Comparison of ENCODE assay signal across 19 mouse cellular contexts in genomic region chr10:94332358-94333137, GRCm38 (mm10). TPM values are rescaled to one million over a fixed set of nuclear protein-coding genes. Genes with fewer than 3 reads are reported as not detected.
DNase-seq lines count a peak whose midpoint lies in the region; ATAC-seq and TF ChIP-seq lines count a peak whose summit lies in the region.
"Had no signal": no experiment of that assay in that cellular context is flagged by ENCODE, and none has a peak within 500 bp of the region (broad histone marks: within the 10 kb centered on the region; RNA-seq: fewer than 3 reads in every experiment).

No protein-coding gene starts in this region.

- H3K4me3 ChIP-seq in heart, adult 2 months: no peak overlapping the region
- no peak overlapping the region for H3K4me3 ChIP-seq in midbrain, embryonic 16.5 days (ENCODE audit: low read depth, low read length)
- no peak overlapping the region for H3K4me3 ChIP-seq in midbrain, embryonic 14.5 days (replicated peaks; ENCODE audit: low read depth, low read length)
- H3K4me3 ChIP-seq in testis, adult 2 months (ENCODE audit: control insufficient read depth, low read depth, low read length): no peak overlapping the region
- H3K4me3 ChIP-seq: hindbrain, embryonic 13.5 days; limb, embryonic 15.5 days; midbrain, embryonic 12.5 days had no signal

- H3K36me3 ChIP-seq in heart, adult 2 months (ENCODE audit: control insufficient read depth, insufficient read depth, low read length): no peaks in the 10 kb centered on the region
- H3K36me3 ChIP-seq in midbrain, embryonic 16.5 days (ENCODE audit: control insufficient read depth, insufficient read depth, low read length): no peaks in the 10 kb centered on the region
- no peaks in the 10 kb centered on the region for H3K36me3 ChIP-seq in midbrain, embryonic 14.5 days (ENCODE audit: control insufficient read depth, insufficient read depth, low read length)
- no peaks in the 10 kb centered on the region for H3K36me3 ChIP-seq in testis, adult 2 months (ENCODE audit: control insufficient read depth, insufficient read depth, low read length)
- H3K36me3 ChIP-seq: hindbrain, embryonic 13.5 days; limb, embryonic 15.5 days; midbrain, embryonic 12.5 days had no signal

- intact Hi-C loops in heart, adult 2 months (cut with DNase I): no loop called here

- DNase-seq in heart, adult 2 months: no peak
- DNase-seq in heart, adult 8-10 months (ENCODE audit: low spot score): no peak
- DNase-seq in midbrain, embryonic 14.5 days: no peak
- DNase-seq in WW6 (ENCODE audit: low read depth, low spot score): peak; percentile 31
- DNase-seq in ovary, adult 18-20 months (ENCODE audit: low spot score): no peak
- DNase-seq in retina, postnatal 1 day: no peak
- DNase-seq: cerebellum, adult 8-10 months; embryo, embryonic 11 days; gastrocnemius, postnatal 25 days; kidney, adult 9 months; lung, postnatal 4 days; thymus, postnatal 14 days had no signal

- 85% methylated on average over 16 of the region's 16 CpGs for WGBS in heart, adult 2 months
- 79% methylated on average over 16 of the region's 16 CpGs for WGBS in midbrain, embryonic 16.5 days
- 84% methylated on average over 16 of the region's 16 CpGs for WGBS in midbrain, embryonic 14.5 days

- no peaks in the 10 kb centered on the region for H3K79me2 ChIP-seq in heart, adult 2 months (replicated peaks; ENCODE audit: control insufficient read depth, insufficient read depth, low read length)

- no peaks in the 10 kb centered on the region for H3K27me3 ChIP-seq in heart, adult 2 months (ENCODE audit: control insufficient read depth, insufficient read depth, low read length)
- no peaks in the 10 kb centered on the region for H3K27me3 ChIP-seq in midbrain, embryonic 16.5 days (ENCODE audit: control insufficient read depth, insufficient read depth, low read depth, low read length)
- no peaks in the 10 kb centered on the region for H3K27me3 ChIP-seq in midbrain, embryonic 14.5 days (ENCODE audit: control insufficient read depth, insufficient read depth, low read length)
- no peaks in the 10 kb centered on the region for H3K27me3 ChIP-seq in testis, adult 2 months (ENCODE audit: control insufficient read depth, insufficient read depth, low read length)
- H3K27me3 ChIP-seq: hindbrain, embryonic 13.5 days; limb, embryonic 15.5 days; midbrain, embryonic 12.5 days had no signal

- no peak overlapping the region for H3K27ac ChIP-seq in heart, adult 2 months
- no peak overlapping the region for H3K27ac ChIP-seq in midbrain, embryonic 16.5 days (ENCODE audit: low read length)
- no peak overlapping the region for H3K27ac ChIP-seq in midbrain, embryonic 14.5 days (replicated peaks; ENCODE audit: low read depth, low read length)
- H3K27ac ChIP-seq in testis, adult 2 months (ENCODE audit: control insufficient read depth, insufficient read depth, low read depth, low read length): no peak overlapping the region
- H3K27ac ChIP-seq: hindbrain, embryonic 13.5 days; limb, embryonic 15.5 days; midbrain, embryonic 12.5 days had no signal

- no peaks in the 10 kb centered on the region for H3K4me1 ChIP-seq in heart, adult 2 months (ENCODE audit: control insufficient read depth, insufficient read depth, low read length)
- H3K4me1 ChIP-seq in midbrain, embryonic 16.5 days (ENCODE audit: control insufficient read depth, insufficient read depth, low read length): peaks cover 6% of the 10 kb centered on the region; the same call in 1 of the 2 replicates
- H3K4me1 ChIP-seq in midbrain, embryonic 14.5 days (ENCODE audit: control insufficient read depth, insufficient read depth, low read length): peaks cover 7% of the 10 kb centered on the region; the same call in 1 of the 2 replicates
- peaks cover 3% of the 10 kb centered on the region for H3K4me1 ChIP-seq in testis, adult 2 months (ENCODE audit: control insufficient read depth, insufficient read depth, low read length)

- TF ChIP-seq POLR2A in heart, adult 2 months (IDR thresholded peaks at IDR 0.05; ENCODE audit: insufficient read depth, low read depth, low read length): no peak
- TF ChIP-seq POLR2A in testis, adult 2 months (IDR thresholded peaks at IDR 0.05; ENCODE audit: control insufficient read depth, low read depth, low read length): no peak

- no peaks in the 10 kb centered on the region for H3K9me3 ChIP-seq in midbrain, embryonic 16.5 days (replicated peaks; ENCODE audit: control insufficient read depth, low read length, poor library complexity, severe bottlenecking)
- no peaks in the 10 kb centered on the region for H3K9me3 ChIP-seq in midbrain, embryonic 14.5 days (ENCODE audit: control insufficient read depth, low read length)
- H3K9me3 ChIP-seq: hindbrain, embryonic 13.5 days; limb, embryonic 15.5 days; midbrain, embryonic 12.5 days had no signal

- TF ChIP-seq CTCF in heart, adult 2 months (IDR thresholded peaks at IDR 0.05): peak; percentile 20; the same call in 1 of the 2 replicates
- TF ChIP-seq CTCF in testis, adult 2 months (IDR thresholded peaks at IDR 0.05; ENCODE audit: control insufficient read depth, insufficient read depth, insufficient replicate concordance, low read depth, low read length): peak; percentile 90; the same call in 1 of the 2 replicates

- no peak overlapping the region for H3K4me2 ChIP-seq in midbrain, embryonic 16.5 days (ENCODE audit: low read length)
- no peak overlapping the region for H3K4me2 ChIP-seq in midbrain, embryonic 14.5 days (ENCODE audit: low read length)
- H3K4me2 ChIP-seq: hindbrain, embryonic 13.5 days; limb, embryonic 15.5 days; midbrain, embryonic 12.5 days had no signal

- ATAC-seq in midbrain, embryonic 16.5 days: peak; percentile 27; the same call in 1 of the 2 replicates
- no peak for ATAC-seq in midbrain, embryonic 14.5 days (ENCODE audit: low FRiP score, low TSS enrichment)
- ATAC-seq: activated CD4-positive, CD25-positive, alpha-beta regulatory T cell, adult 4 months had no signal

- H3K9ac ChIP-seq in heart, adult 2 months (ENCODE audit: low read depth, low read length): no peak overlapping the region
- H3K9ac ChIP-seq in midbrain, embryonic 16.5 days (ENCODE audit: low read depth, low read length): no peak overlapping the region
- H3K9ac ChIP-seq in midbrain, embryonic 14.5 days (replicated peaks; ENCODE audit: low read length): no peak overlapping the region
- H3K9ac ChIP-seq: hindbrain, embryonic 13.5 days; limb, embryonic 15.5 days; midbrain, embryonic 12.5 days had no signal

- no peak for TF ChIP-seq EP300 in heart, adult 2 months (IDR thresholded peaks at IDR 0.05; ENCODE audit: insufficient read depth, low read depth, low read length)

RNA-seq across cellular contexts. Expression of gene Tmcc3, which starts 20.8 kb away (rescaled TPM):
- total RNA-seq in heart, adult 2 months (2021): 10 to 100 TPM; 29.8 to 35.1 TPM
- polyA plus RNA-seq in heart, adult 2 months (2012; rRNA removed): 15.3 and 26.8 TPM in 2 replicates
- total RNA-seq in heart, adult 8-10 months (2022): 10 to 100 TPM; 28.1 to 32.2 (median 29.6) TPM
- polyA plus RNA-seq in midbrain, embryonic 16.5 days (2015; fragmentation: Nextera tagmentation; extraction: Ambion mirVana): 16.4 and 16.8 TPM in 2 replicates
- 9.7 and 11.3 TPM in 2 replicates for polyA plus RNA-seq in midbrain, embryonic 14.5 days (2014; fragmentation: Nextera tagmentation; extraction: Ambion mirVana)
- 5.7 and 6.4 TPM in 2 replicates for polyA plus RNA-seq in testis, adult 2 months (2012; rRNA removed)

RNA-seq across cellular contexts. Expression of gene Gm4792, which starts 34.0 kb away (rescaled TPM):
- total RNA-seq in heart, adult 2 months (2021): not detected
- polyA plus RNA-seq in heart, adult 2 months (2012; rRNA removed): not detected in 2 replicates
- total RNA-seq in heart, adult 8-10 months (2022): not detected
- polyA plus RNA-seq in midbrain, embryonic 16.5 days (2015; fragmentation: Nextera tagmentation; extraction: Ambion mirVana): 0.74 TPM in 1 of 2 replicates, not detected in the other
- 0.78 and 0.89 TPM in 2 replicates for polyA plus RNA-seq in midbrain, embryonic 14.5 days (2014; fragmentation: Nextera tagmentation; extraction: Ambion mirVana)
- not detected in 2 replicates for polyA plus RNA-seq in testis, adult 2 months (2012; rRNA removed)
- total RNA-seq: gastrocnemius, postnatal 25 days had no signal
- polyA plus RNA-seq: activated CD4-positive, CD25-positive, alpha-beta regulatory T cell, adult 4 months; forebrain, embryonic 16.5 days; limb, embryonic 15.5 days had no signal
